Mouse (Mus musculus) kidney, embryonic 14.5 days (tissue): ENCODE data around the gene Ccdc163. TPM values are rescaled to one million over a fixed set of nuclear protein-coding genes. Genes with fewer than 3 reads are reported as not detected.

Experiments
- ATAC-seq: fragments of 200-750 bp; cut with Nextera tagmentation; 2 replicates; pipeline ENCODE4 v1.8.0; 2017; ENCODE audit warnings: moderate number of reproducible peaks, mild to moderate bottlenecking, moderate TSS enrichment, moderate library complexity; ENCODE audit not compliant: low FRiP score, low TSS enrichment
- H3K27ac ChIP-seq: fragments of 300-500 bp; sonication (generic); 2 replicates; pipeline ENCODE4 v1.5.1; 2014; ENCODE audit warnings: low read depth, mild to moderate bottlenecking, low read length, moderate library complexity, mixed read lengths
- H3K27me3 ChIP-seq: fragments of 300-500 bp; sonication (generic); 2 replicates; pipeline ENCODE4 v1.6.1; 2014; ENCODE audit warnings: mild to moderate bottlenecking, low read length; ENCODE audit not compliant: control insufficient read depth, insufficient read depth
- H3K36me3 ChIP-seq: fragments of 300-500 bp; sonication (generic); 2 replicates; pipeline ENCODE4 v1.6.1; 2014; ENCODE audit warnings: low read length, mixed read lengths; ENCODE audit not compliant: control insufficient read depth, insufficient read depth
- H3K4me1 ChIP-seq: fragments of 300-500 bp; sonication (generic); 2 replicates; pipeline ENCODE4 v1.6.1; 2014; ENCODE audit warnings: low read length, mixed read lengths; ENCODE audit not compliant: control insufficient read depth, insufficient read depth
- H3K4me2 ChIP-seq: fragments of 300-500 bp; sonication (generic); replicated peaks from 2 replicates; pipeline ENCODE4 v1.6.1; 2014; ENCODE audit warnings: low read depth, mild to moderate bottlenecking, low read length
- H3K4me3 ChIP-seq: fragments of 300-500 bp; sonication (generic); 2 replicates; pipeline ENCODE4 v1.5.1; 2014; ENCODE audit warnings: mild to moderate bottlenecking, low read length
- H3K9ac ChIP-seq: fragments of 300-500 bp; sonication (generic); 2 replicates; pipeline ENCODE4 v1.6.1; 2014; ENCODE audit warnings: low read depth, mild to moderate bottlenecking, low read length, moderate library complexity
- H3K9me3 ChIP-seq: fragments of 300-500 bp; sonication (generic); 2 replicates; pipeline ENCODE4 v1.6.1; 2016; ENCODE audit warnings: low read length; ENCODE audit not compliant: control insufficient read depth
- WGBS: fragments of 180-500 bp; shearing (Covaris S2); extraction: QIAGEN DNeasy Blood & Tissue Kit; methylation state at CpG from one replicate; pipeline ENCODE4 v1.1.7; 2014; 5-methylcytosine and 5-hydroxymethylcytosine counted together
- polyA plus RNA-seq: library from polyadenylated mRNA; unstranded; fragments of >200 nt; fragmentation: Nextera tagmentation; extraction: Ambion mirVana; gene quantifications from 2 replicates; pipeline ENCODE4 v1.2.1, GENCODE M21; 2014

Gene Ccdc163
- polyA plus RNA-seq, 1 experiment from 2014 or later = 39.6 TPM

GRCm38 (mm10) chr4:116777079-116777478, 68.8 kb downstream of the Ccdc163 start:
- Histone ChIP-seq H3K27me3 (no peaks in the 10 kb centered on the region), H3K9me3 (no peaks in the 10 kb centered on the region), H3K4me2 (no peak overlapping the region), H3K27ac (no peak overlapping the region), H3K4me3 (no peak overlapping the region), H3K4me1 (no peaks in the 10 kb centered on the region), H3K9ac (no peak overlapping the region), H3K36me3 (no peaks in the 10 kb centered on the region)
- WGBS = 89% methylated on average over 3 of the region's 3 CpGs
- no peak for ATAC-seq

- Histone ChIP-seq H3K4me1 (no peaks in the 10 kb centered on the region), H3K9ac (no peak overlapping the region), H3K9me3 (no peaks in the 10 kb centered on the region), H3K27me3 (no peaks in the 10 kb centered on the region), H3K4me2 (no peak overlapping the region), H3K27ac (no peak overlapping the region), H3K36me3 (no peaks in the 10 kb centered on the region), H3K4me3 (no peak overlapping the region)
- ATAC-seq = no peak
- 66% methylated on average over 2 of the region's 2 CpGs for WGBS
These were observed 72.2 kb downstream of the Ccdc163 start for GRCm38 (mm10) chr4:116780541-116780940.

- Histone ChIP-seq H3K4me3 (no peak overlapping the region), H3K27me3 (no peaks in the 10 kb centered on the region), H3K36me3 (no peaks in the 10 kb centered on the region), H3K9ac (no peak overlapping the region), H3K4me1 (no peaks in the 10 kb centered on the region), H3K27ac (no peak overlapping the region), H3K4me2 (no peak overlapping the region), H3K9me3 (no peaks in the 10 kb centered on the region)
- WGBS = 21% methylated on average over 2 of the region's 2 CpGs
- ATAC-seq = no peak
These were observed 73.1 kb downstream of the Ccdc163 start for GRCm38 (mm10) chr4:116781366-116781765.

- Histone ChIP-seq H3K4me2 (no peak overlapping the region), H3K4me1 (no peaks in the 10 kb centered on the region), H3K9me3 (no peaks in the 10 kb centered on the region), H3K36me3 (no peaks in the 10 kb centered on the region), H3K27ac (no peak overlapping the region), H3K9ac (no peak overlapping the region), H3K4me3 (no peak overlapping the region), H3K27me3 (no peaks in the 10 kb centered on the region)
- ATAC-seq = no peak
- 27% methylated on average over 8 of the region's 8 CpGs for whole genome bisulfite sequencing
These were observed 73.9 kb downstream of the Ccdc163 start for GRCm38 (mm10) chr4:116782171-116782570.

GRCm38 (mm10) chr4:116786587-116786986, 78.3 kb downstream of the Ccdc163 start:
- Histone ChIP-seq H3K9ac (no peak overlapping the region), H3K27ac (no peak overlapping the region), H3K4me1 (no peaks in the 10 kb centered on the region), H3K27me3 (no peaks in the 10 kb centered on the region), H3K4me3 (no peak overlapping the region), H3K4me2 (no peak overlapping the region), H3K36me3 (no peaks in the 10 kb centered on the region), H3K9me3 (no peaks in the 10 kb centered on the region)
- no peak for ATAC-seq
- WGBS = 100% methylated on average over 1 of the region's 1 CpGs

GRCm38 (mm10) chr4:116787985-116788760, 79.9 kb downstream of the Ccdc163 start:
- H3K4me1 ChIP-seq = no peaks in the 10 kb centered on the region
- no peaks in the 10 kb centered on the region for H3K27me3 ChIP-seq
- WGBS = 54% methylated on average over 7 of the region's 7 CpGs
- H3K36me3 ChIP-seq = no peaks in the 10 kb centered on the region
- no peak overlapping the region for H3K4me2 ChIP-seq
- no peaks in the 10 kb centered on the region for H3K9me3 ChIP-seq
- no peak overlapping the region for H3K9ac ChIP-seq
- H3K4me3 ChIP-seq = no peak overlapping the region
- no peak for ATAC-seq
- no peak overlapping the region for H3K27ac ChIP-seq

- H3K36me3 ChIP-seq = no peaks in the 10 kb centered on the region
- no peak overlapping the region for H3K4me2 ChIP-seq
- H3K4me1 ChIP-seq = no peaks in the 10 kb centered on the region
- H3K4me3 ChIP-seq = no peak overlapping the region
- no peaks in the 10 kb centered on the region for H3K9me3 ChIP-seq
- no peak overlapping the region for H3K27ac ChIP-seq
- H3K9ac ChIP-seq = no peak overlapping the region
- WGBS = 7% methylated on average over 3 of the region's 3 CpGs
- no peaks in the 10 kb centered on the region for H3K27me3 ChIP-seq
- no peak for ATAC-seq
These were observed 80.6 kb downstream of the Ccdc163 start for GRCm38 (mm10) chr4:116788956-116789355.

- Histone ChIP-seq H3K9ac (no peak overlapping the region), H3K9me3 (no peaks in the 10 kb centered on the region), H3K27ac (no peak overlapping the region), H3K4me2 (no peak overlapping the region), H3K36me3 (no peaks in the 10 kb centered on the region), H3K4me1 (no peaks in the 10 kb centered on the region), H3K27me3 (no peaks in the 10 kb centered on the region), H3K4me3 (no peak overlapping the region)
- 87% methylated on average over 8 of the region's 8 CpGs for WGBS
- no peak for ATAC-seq
These were observed 84.1 kb downstream of the Ccdc163 start for GRCm38 (mm10) chr4:116792453-116792852.

- Histone ChIP-seq H3K4me3 (no peak overlapping the region), H3K4me1 (no peaks in the 10 kb centered on the region), H3K27me3 (no peaks in the 10 kb centered on the region), H3K9me3 (no peaks in the 10 kb centered on the region), H3K36me3 (no peaks in the 10 kb centered on the region), H3K27ac (no peak overlapping the region), H3K4me2 (no peak overlapping the region), H3K9ac (no peak overlapping the region)
- ATAC-seq = no peak
- WGBS = 89% methylated on average over 2 of the region's 2 CpGs
These were observed 86.0 kb downstream of the Ccdc163 start for GRCm38 (mm10) chr4:116794273-116794672.
